Mouse (Mus musculus): ENCODE data around the gene Gm20503.

DNA sequence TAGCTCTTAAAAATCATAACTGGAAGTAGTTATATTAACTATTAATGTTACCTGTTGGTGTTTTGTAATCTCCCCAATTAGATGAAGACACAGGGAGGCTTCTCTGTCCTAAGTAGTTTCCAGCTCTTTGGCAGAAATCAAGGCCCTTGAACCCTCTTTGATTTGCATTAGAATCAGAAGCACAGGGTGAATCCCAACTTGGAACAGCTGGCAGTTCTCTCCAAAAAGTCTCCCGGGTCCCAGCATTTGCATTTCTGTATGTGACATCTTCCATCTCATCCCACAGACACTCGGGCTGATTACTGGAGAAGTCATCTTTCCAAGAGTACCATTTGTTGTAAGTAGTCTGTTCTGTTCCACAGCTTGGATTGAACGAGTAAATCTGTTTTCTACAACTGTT is 44.2 kb downstream of the Gm20503 start:
- TF ChIP-seq POLR2A (IDR thresholded peaks at IDR 0.05; ENCODE audit: extremely low read depth, insufficient read depth, low read length) (no peak), CTCF (IDR thresholded peaks at IDR 0.05; ENCODE audit: extremely low read depth, insufficient read depth, low read length) (no peak)

All from cortical plate, adult 2 months (tissue).